ENCODE assay signal across 13 mouse cellular contexts in the genomic region with DNA sequence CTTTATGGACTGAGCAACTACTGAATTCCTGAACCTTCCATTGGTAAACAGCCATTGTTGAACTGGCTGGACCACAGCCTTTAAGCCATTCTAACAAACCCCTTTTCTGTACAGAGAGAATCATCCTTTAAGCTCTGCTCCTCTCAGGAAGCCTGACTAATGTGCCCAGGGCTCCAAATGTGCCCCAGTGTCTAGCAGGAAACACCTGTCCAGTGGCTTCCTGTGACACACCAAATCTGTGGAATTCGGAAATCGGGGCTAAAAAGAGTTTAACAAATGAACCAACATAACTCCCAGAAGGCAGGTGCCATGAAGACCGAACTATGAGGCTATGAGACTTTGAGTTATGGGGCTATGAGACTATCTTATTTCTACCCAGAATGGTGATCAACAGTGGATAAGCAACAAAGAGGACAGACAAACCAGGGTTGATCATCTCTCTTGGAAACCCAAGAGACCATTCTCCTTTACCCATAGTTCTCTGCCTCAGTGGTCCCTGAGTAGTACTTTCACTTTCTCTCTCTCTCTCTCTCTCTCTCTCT. TPM values are rescaled to one million over a fixed set of nuclear protein-coding genes. Genes with fewer than 3 reads are reported as not detected.
DNase-seq lines count a peak whose midpoint lies in the region; ATAC-seq lines count a peak whose summit lies in the region.
"Had no signal": no experiment of that assay in that cellular context is flagged by ENCODE, and none has a peak within 500 bp of the region (broad histone marks: within the 10 kb centered on the region; RNA-seq: fewer than 3 reads in every experiment).

No protein-coding gene starts in this region.

- H3K9ac ChIP-seq in neural tube, embryonic 12.5 days: no peak overlapping the region
- H3K9ac ChIP-seq in neural tube, embryonic 15.5 days (replicated peaks): no peak overlapping the region
- H3K9ac ChIP-seq: forebrain, embryonic 13.5 days; hindbrain, embryonic 15.5 days; midbrain, embryonic 13.5 days; stomach, embryonic 15.5 days had no signal

- no peak overlapping the region for H3K27ac ChIP-seq in neural tube, embryonic 12.5 days
- no peak overlapping the region for H3K27ac ChIP-seq in neural tube, embryonic 15.5 days (replicated peaks)
- H3K27ac ChIP-seq: forebrain, embryonic 13.5 days; hindbrain, embryonic 15.5 days; midbrain, embryonic 13.5 days had no signal

- peaks cover 49% of the 10 kb centered on the region for H3K27me3 ChIP-seq in erythroblast, embryonic 14.5 days (ENCODE audit: control insufficient read depth)
- H3K27me3 ChIP-seq in neural tube, embryonic 12.5 days (replicated peaks): peaks cover 4% of the 10 kb centered on the region; the same call in 1 of the 2 replicates
- H3K27me3 ChIP-seq in neural tube, embryonic 15.5 days (replicated peaks): no peaks in the 10 kb centered on the region
- H3K27me3 ChIP-seq: forebrain, embryonic 13.5 days; hindbrain, embryonic 15.5 days; midbrain, embryonic 13.5 days; stomach, embryonic 15.5 days had no signal

- WGBS in neural tube, embryonic 12.5 days: 84% methylated on average over 3 of the region's 3 CpGs
- 92% methylated on average over 3 of the region's 3 CpGs for WGBS in neural tube, embryonic 15.5 days

- H3K4me1 ChIP-seq in erythroblast, embryonic 14.5 days (ENCODE audit: control insufficient read depth): peaks cover 24% of the 10 kb centered on the region
- peaks cover 15% of the 10 kb centered on the region for H3K4me1 ChIP-seq in neural tube, embryonic 12.5 days
- peaks cover 53% of the 10 kb centered on the region for H3K4me1 ChIP-seq in neural tube, embryonic 15.5 days

- no peak for ATAC-seq in erythroblast, adult 5-6 weeks (replicated peaks; ENCODE audit: low FRiP score, poor library complexity, severe bottlenecking)
- ATAC-seq in neural tube, embryonic 12.5 days (ENCODE audit: low FRiP score, low read depth): no peak
- no peak for ATAC-seq in neural tube, embryonic 15.5 days (ENCODE audit: low FRiP score)
- ATAC-seq: forebrain, embryonic 13.5 days; midbrain, embryonic 13.5 days had no signal

- H3K4me2 ChIP-seq in neural tube, embryonic 12.5 days (replicated peaks): 0 out of 2 replicates have a peak overlapping the region, but pooled peaks have one; percentile 6
- no peak overlapping the region for H3K4me2 ChIP-seq in neural tube, embryonic 15.5 days
- H3K4me2 ChIP-seq: midbrain, embryonic 13.5 days; stomach, embryonic 15.5 days had no signal

- DNase-seq in kidney, adult 9 months: peak; percentile 75
- DNase-seq in mesoderm, embryonic 11.5 days (ENCODE audit: low read depth, low spot score): peak; percentile 26
- DNase-seq in left cerebral cortex, postnatal 14 days (ENCODE audit: low spot score in 2 of 2): no peak
- no peak for DNase-seq in layer of hippocampus, postnatal 10 days (ENCODE audit: low spot score in 2 of 2)
- DNase-seq: cerebellum, postnatal 25 days had no signal

- intact Hi-C loops in left cerebral cortex, postnatal 14 days (cut with DNase I): no loop called here

- H3K4me3 ChIP-seq in erythroblast, embryonic 14.5 days (replicated peaks): peak overlapping the region; percentile 32
- H3K4me3 ChIP-seq in neural tube, embryonic 12.5 days: no peak overlapping the region
- H3K4me3 ChIP-seq in neural tube, embryonic 15.5 days (replicated peaks): no peak overlapping the region
- H3K4me3 ChIP-seq: forebrain, embryonic 13.5 days; hindbrain, embryonic 15.5 days; midbrain, embryonic 13.5 days; stomach, embryonic 15.5 days had no signal

- H3K36me3 ChIP-seq in erythroblast, embryonic 14.5 days (ENCODE audit: control insufficient read depth): peaks cover 2% of the 10 kb centered on the region; the same call in 1 of the 2 replicates
- H3K36me3 ChIP-seq in neural tube, embryonic 12.5 days: peaks cover 11% of the 10 kb centered on the region
- H3K36me3 ChIP-seq in neural tube, embryonic 15.5 days: peaks cover 28% of the 10 kb centered on the region
- H3K36me3 ChIP-seq: stomach, embryonic 15.5 days had no signal

- H3K9me3 ChIP-seq in erythroblast, embryonic 14.5 days (ENCODE audit: control insufficient read depth, low read length): peaks cover 3% of the 10 kb centered on the region; the same call in 1 of the 2 replicates
- H3K9me3 ChIP-seq in neural tube, embryonic 12.5 days: no peaks in the 10 kb centered on the region
- no peaks in the 10 kb centered on the region for H3K9me3 ChIP-seq in neural tube, embryonic 15.5 days (replicated peaks)
- H3K9me3 ChIP-seq: forebrain, embryonic 13.5 days; hindbrain, embryonic 15.5 days; midbrain, embryonic 13.5 days; stomach, embryonic 15.5 days had no signal

RNA-seq across cellular contexts. Expression of a gene that starts 4.0 kb away (rescaled TPM):
- 0.04 and 0.12 TPM in 2 replicates for polyA plus RNA-seq in erythroblast, embryonic 14.5 days (2012)
- 8.5 and 15.3 TPM in 2 replicates for total RNA-seq in erythroblast, adult 5-6 weeks (2015; ENCODE audit: low replicate concordance)
- total RNA-seq in erythroblast, adult 5-6 weeks (2017; ENCODE audit: low replicate concordance): 8.1 and 11.1 TPM in 2 replicates
- polyA plus RNA-seq in neural tube, embryonic 12.5 days (2016; fragmentation: Nextera tagmentation; extraction: Ambion mirVana): 57.2 TPM in 2 replicates
- polyA plus RNA-seq in neural tube, embryonic 15.5 days (2015; fragmentation: Nextera tagmentation; extraction: Ambion mirVana): 131 and 150 TPM in 2 replicates
- 10 to 100 TPM; 73.5 to 73.9 TPM for total RNA-seq in left cerebral cortex, postnatal 14 days (2021)
- 100 to 1,000 TPM; 120 to 125 TPM for total RNA-seq in layer of hippocampus, postnatal 10 days (2021)

Comparison
In these comparisons a context has a peak if more than half of its experiments do, and no peak if none do; other contexts are left out.
1. DNase-seq: peak in kidney, adult 9 months (single experiment) and mesoderm, embryonic 11.5 days (single experiment); none in left cerebral cortex, postnatal 14 days (0 of 2) and layer of hippocampus, postnatal 10 days (0 of 2).
2. RNA of a gene that starts 4.0 kb away (total RNA-seq): 120 to 125 TPM in layer of hippocampus, postnatal 10 days and 73.5 to 73.9 TPM in left cerebral cortex, postnatal 14 days; 8.1 to 15.3 TPM in erythroblast, adult 5-6 weeks; every median in the first group is over 4 times any median in the second.